Mouse (Mus musculus) embryonic facial prominence, embryonic 13.5 days (tissue): ENCODE results near the gene Slc37a3. TPM values are rescaled to one million over a fixed set of nuclear protein-coding genes. Genes with fewer than 3 reads are reported as not detected.

ENCODE experiments used
- ATAC-seq: fragments of 200-750 bp; cut with Nextera tagmentation; 2 replicates; pipeline ENCODE4 v1.8.0; 2017; ENCODE audit warnings: low read depth; ENCODE audit not compliant: insufficient number of reproducible peaks, insufficient read depth, low FRiP score, low TSS enrichment
- H3K27ac ChIP-seq: fragments of 300-500 bp; sonication (generic); 2 replicates; pipeline ENCODE4 v1.5.1; 2015; ENCODE audit warnings: moderate library complexity, mild to moderate bottlenecking, inconsistent platforms
- H3K27me3 ChIP-seq: fragments of 300-500 bp; sonication (generic); 2 replicates; pipeline ENCODE4 v1.6.1; 2015; ENCODE audit warnings: mild to moderate bottlenecking, inconsistent platforms
- H3K36me3 ChIP-seq: fragments of 300-500 bp; sonication (generic); 2 replicates; pipeline ENCODE4 v1.6.1; 2015; ENCODE audit warnings: mild to moderate bottlenecking, inconsistent platforms
- H3K4me1 ChIP-seq: fragments of 300-500 bp; sonication (generic); 2 replicates; pipeline ENCODE4 v1.6.1; 2015; ENCODE audit warnings: inconsistent platforms
- H3K4me2 ChIP-seq: fragments of 300-500 bp; sonication (generic); 2 replicates; pipeline ENCODE4 v1.6.1; 2015; ENCODE audit warnings: moderate library complexity, mild to moderate bottlenecking, inconsistent platforms
- H3K4me3 ChIP-seq: fragments of 300-500 bp; sonication (generic); 2 replicates; pipeline ENCODE4 v1.5.1; 2015; ENCODE audit warnings: mild to moderate bottlenecking, inconsistent platforms
- H3K9ac ChIP-seq: fragments of 300-500 bp; sonication (generic); 2 replicates; pipeline ENCODE4 v1.6.1; 2015; ENCODE audit warnings: mild to moderate bottlenecking, inconsistent platforms
- H3K9me3 ChIP-seq: fragments of 300-500 bp; sonication (generic); 2 replicates; pipeline ENCODE4 v1.6.1; 2016; ENCODE audit warnings: inconsistent platforms
- WGBS: fragments of 180-500 bp; shearing (Covaris S2); methylation state at CpG from one replicate; pipeline ENCODE4 v1.1.7; 2015; ENCODE audit warnings: mixed read lengths; 5-methylcytosine and 5-hydroxymethylcytosine counted together
- polyA plus RNA-seq: library from polyadenylated mRNA; unstranded; fragments of >200 nt; fragmentation: Nextera tagmentation; extraction: Ambion mirVana; gene quantifications from 2 replicates; pipeline ENCODE4 v1.2.1, GENCODE M21; 2015

Slc37a3 gene
- polyA plus RNA-seq, 1 experiment from 2014 or later = 59.1 TPM

DNA sequence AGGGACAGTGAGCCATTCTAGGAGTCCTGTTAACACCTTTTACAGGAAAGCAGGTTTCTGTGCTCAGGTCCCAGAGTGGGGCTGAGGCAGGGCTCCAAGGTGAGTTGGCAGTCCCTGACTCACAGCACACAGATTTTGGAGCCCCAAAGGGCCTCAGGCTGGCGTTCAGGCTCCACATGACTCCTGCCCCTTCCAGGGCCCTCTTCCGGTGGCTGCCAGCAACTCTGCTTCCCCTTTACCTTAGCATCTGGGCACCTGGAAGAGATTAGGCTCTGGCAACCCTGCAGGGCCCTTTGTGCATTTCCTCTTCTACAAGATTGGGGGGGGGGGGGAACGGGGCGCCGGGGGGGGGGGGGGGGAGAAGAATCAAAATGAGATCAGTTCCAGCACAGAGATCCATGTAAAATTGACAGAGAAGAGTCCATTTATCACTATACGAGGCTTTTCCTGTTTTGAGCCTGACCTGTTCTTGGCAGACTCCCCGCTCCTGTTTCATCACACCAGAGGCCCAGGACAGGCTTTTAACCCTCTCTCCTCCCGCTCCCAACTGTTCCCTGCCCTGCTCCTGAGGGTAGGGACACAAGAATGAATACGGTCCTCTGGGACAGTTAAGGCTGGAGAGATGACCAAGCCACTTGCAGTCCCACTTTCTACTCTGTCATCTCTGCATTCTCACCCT is 91.3 kb downstream of the Slc37a3 start:
- WGBS = 6% methylated on average over 8 of the region's 9 CpGs
- ATAC-seq = peak; percentile 67
- Histone ChIP-seq H3K36me3 (no peaks in the 10 kb centered on the region), H3K27me3 (no peaks in the 10 kb centered on the region), H3K4me1 (peaks cover 9% of the 10 kb centered on the region), H3K27ac (peak overlapping the region; percentile 78), H3K4me3 (no peak overlapping the region), H3K9me3 (no peaks in the 10 kb centered on the region), H3K4me2 (no peak overlapping the region), H3K9ac (no peak overlapping the region)

DNA sequence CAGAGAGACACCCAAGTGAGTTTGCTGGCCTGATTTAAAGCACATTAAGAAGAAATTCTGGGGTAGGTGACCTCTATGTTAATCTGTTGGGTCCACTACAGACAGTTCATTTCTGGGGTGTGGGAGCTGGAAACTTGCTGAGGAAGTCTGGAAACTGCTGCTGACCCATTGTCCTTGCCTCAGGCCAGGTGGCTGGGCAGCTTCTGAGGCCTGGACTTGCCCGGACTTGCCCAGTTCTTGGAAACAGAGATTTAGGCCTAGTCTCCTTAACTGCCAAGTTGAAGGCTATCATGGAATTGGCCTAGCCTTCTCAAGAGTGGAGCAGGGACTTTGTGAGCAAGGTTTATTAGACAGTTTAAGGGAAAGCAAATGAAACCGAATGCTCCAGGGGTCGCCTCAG is 92.6 kb downstream of the Slc37a3 start:
- no peak overlapping the region for H3K4me3 ChIP-seq
- WGBS = 79% methylated on average over 3 of the region's 3 CpGs
- H3K27me3 ChIP-seq = no peaks in the 10 kb centered on the region
- H3K36me3 ChIP-seq = no peaks in the 10 kb centered on the region
- H3K4me1 ChIP-seq = peaks cover 9% of the 10 kb centered on the region
- H3K4me2 ChIP-seq = no peak overlapping the region
- no peak overlapping the region for H3K27ac ChIP-seq
- no peaks in the 10 kb centered on the region for H3K9me3 ChIP-seq
- ATAC-seq = no peak
- no peak overlapping the region for H3K9ac ChIP-seq

Other genes starting within 250 kb of the Slc37a3 start
- gene Kdm7a, start 170.9 kb downstream of the Slc37a3 start, polyA plus RNA-seq = 5.8 and 7.4 TPM in 2 replicates
- 0.61 and 0.77 TPM in 2 replicates for gene Rab19, start 3.5 kb upstream of the Slc37a3 start, polyA plus RNA-seq
- gene Mkrn1, start 42.8 kb upstream of the Slc37a3 start, polyA plus RNA-seq = 51.6 and 61.0 TPM in 2 replicates
- gene Dennd2a, start 180.2 kb upstream of the Slc37a3 start, polyA plus RNA-seq = 18.0 and 21.2 TPM in 2 replicates
- 40.6 and 42.3 TPM in 2 replicates for gene Adck2, start 196.2 kb upstream of the Slc37a3 start, polyA plus RNA-seq
- 1.7 TPM in 1 of 2 replicates, not detected in the other for gene Gm42420, start 208.1 kb upstream of the Slc37a3 start, polyA plus RNA-seq
- gene Ndufb2, start 214.9 kb upstream of the Slc37a3 start, polyA plus RNA-seq = 330 and 353 TPM in 2 replicates